Mouse (Mus musculus): ENCODE measurements around the gene Acot8. TPM values are rescaled to one million over a fixed set of nuclear protein-coding genes. Genes with fewer than 3 reads are reported as not detected.

Gene Acot8
- polyA plus RNA-seq, 1 experiment from 2014 or later = 24.2 TPM

GRCm38 (mm10) chr2:164744987-164745386, 59.7 kb downstream of the Acot8 start:
- H3K9me3 ChIP-seq (ENCODE audit: control insufficient read depth, low read length) = no peaks in the 10 kb centered on the region
- 76% methylated on average over 13 of the region's 13 CpGs for WGBS
- H3K27ac ChIP-seq (ENCODE audit: low read depth, low read length) = no peak overlapping the region
- peak overlapping the region; percentile 87 for H3K4me3 ChIP-seq (ENCODE audit: low read depth, low read length)
- ATAC-seq (ENCODE audit: low read depth) = no peak
- peak overlapping the region; percentile 67 for H3K4me2 ChIP-seq (ENCODE audit: low read depth, low read length)
- no peaks in the 10 kb centered on the region; the same call in 1 of the 2 replicates for H3K27me3 ChIP-seq (ENCODE audit: control insufficient read depth, insufficient read depth, low read length)
- H3K9ac ChIP-seq (replicated peaks; ENCODE audit: low read depth, low read length) = peak overlapping the region; percentile 92; the same call in 1 of the 2 replicates
- peaks cover 21% of the 10 kb centered on the region for H3K4me1 ChIP-seq (ENCODE audit: control insufficient read depth, insufficient read depth, low read length)
- peaks cover 10% of the 10 kb centered on the region; the same call in 1 of the 2 replicates for H3K36me3 ChIP-seq (ENCODE audit: control insufficient read depth, insufficient read depth, low read length)

Other genes with a start within 250 kb of the Acot8 start
- gene Wfdc2, start 242.5 kb downstream of the Acot8 start, polyA plus RNA-seq (2014; fragmentation: Nextera tagmentation; extraction: Ambion mirVana) = 0.76 and 1.4 TPM in 2 replicates
- gene Spint3, start 231.4 kb downstream of the Acot8 start, polyA plus RNA-seq (2014; fragmentation: Nextera tagmentation; extraction: Ambion mirVana) = not detected in 2 replicates
- gene Wfdc6a, start 219.4 kb downstream of the Acot8 start, polyA plus RNA-seq (2014; fragmentation: Nextera tagmentation; extraction: Ambion mirVana) = not detected in 2 replicates
- not detected in 2 replicates for gene Eppin, start 211.3 kb downstream of the Acot8 start, polyA plus RNA-seq (2014; fragmentation: Nextera tagmentation; extraction: Ambion mirVana)
- gene Wfdc6b, start 191.4 kb downstream of the Acot8 start, polyA plus RNA-seq (2014; fragmentation: Nextera tagmentation; extraction: Ambion mirVana) = not detected in 2 replicates
- gene Wfdc8, start 191.3 kb downstream of the Acot8 start, polyA plus RNA-seq (2014; fragmentation: Nextera tagmentation; extraction: Ambion mirVana) = not detected in 2 replicates
- not detected in 2 replicates for gene Wfdc16, start 166.1 kb downstream of the Acot8 start, polyA plus RNA-seq (2014; fragmentation: Nextera tagmentation; extraction: Ambion mirVana)
- gene Wfdc10, start 148.8 kb downstream of the Acot8 start, polyA plus RNA-seq (2014; fragmentation: Nextera tagmentation; extraction: Ambion mirVana) = not detected in 2 replicates
- not detected in 2 replicates for gene Wfdc9, start 148.3 kb downstream of the Acot8 start, polyA plus RNA-seq (2014; fragmentation: Nextera tagmentation; extraction: Ambion mirVana)
- not detected in 2 replicates for gene Wfdc11, start 130.8 kb downstream of the Acot8 start, polyA plus RNA-seq (2014; fragmentation: Nextera tagmentation; extraction: Ambion mirVana)
- gene Wfdc13, start 119.8 kb downstream of the Acot8 start, polyA plus RNA-seq (2014; fragmentation: Nextera tagmentation; extraction: Ambion mirVana) = not detected in 2 replicates
- gene Spint4, start 106.4 kb downstream of the Acot8 start, polyA plus RNA-seq (2014; fragmentation: Nextera tagmentation; extraction: Ambion mirVana) = not detected in 2 replicates
- not detected in 2 replicates for gene Spint5, start 89.6 kb downstream of the Acot8 start, polyA plus RNA-seq (2014; fragmentation: Nextera tagmentation; extraction: Ambion mirVana)
- gene Wfdc3, start 59.0 kb downstream of the Acot8 start, polyA plus RNA-seq (2014; fragmentation: Nextera tagmentation; extraction: Ambion mirVana) = 0.77 and 1.2 TPM in 2 replicates
- gene Dnttip1, start 58.9 kb downstream of the Acot8 start, polyA plus RNA-seq (2014; fragmentation: Nextera tagmentation; extraction: Ambion mirVana) = 49.0 and 56.0 TPM in 2 replicates
- 30.6 and 38.9 TPM in 2 replicates for gene Ube2c, start 35.0 kb downstream of the Acot8 start, polyA plus RNA-seq (2014; fragmentation: Nextera tagmentation; extraction: Ambion mirVana)
- 1.9 and 6.4 TPM in 2 replicates for gene Tnnc2, start 24.9 kb downstream of the Acot8 start, polyA plus RNA-seq (2014; fragmentation: Nextera tagmentation; extraction: Ambion mirVana)
- 31.6 and 41.1 TPM in 2 replicates for gene Snx21, start 19.1 kb downstream of the Acot8 start, polyA plus RNA-seq (2014; fragmentation: Nextera tagmentation; extraction: Ambion mirVana)
- 16.9 and 19.0 TPM in 2 replicates for gene Zswim3, start 216 bp upstream of the Acot8 start, polyA plus RNA-seq (2014; fragmentation: Nextera tagmentation; extraction: Ambion mirVana)
- gene Zswim1, start 17.8 kb upstream of the Acot8 start, polyA plus RNA-seq (2014; fragmentation: Nextera tagmentation; extraction: Ambion mirVana) = 28.1 and 29.3 TPM in 2 replicates
- 0.27 TPM in 1 of 2 replicates, not detected in the other for gene Spata25, start 23.7 kb upstream of the Acot8 start, polyA plus RNA-seq (2014; fragmentation: Nextera tagmentation; extraction: Ambion mirVana)
- gene Ctsa, start 28.0 kb upstream of the Acot8 start, polyA plus RNA-seq (2014; fragmentation: Nextera tagmentation; extraction: Ambion mirVana) = 81.2 and 102 TPM in 2 replicates
- 5.8 and 7.2 TPM in 2 replicates for gene Neurl2, start 28.6 kb upstream of the Acot8 start, polyA plus RNA-seq (2014; fragmentation: Nextera tagmentation; extraction: Ambion mirVana)
- gene Pltp, start 52.8 kb upstream of the Acot8 start, polyA plus RNA-seq (2014; fragmentation: Nextera tagmentation; extraction: Ambion mirVana) = 59.0 and 136 TPM in 2 replicates
- 78.0 and 82.1 TPM in 2 replicates for gene Pcif1, start 74.4 kb upstream of the Acot8 start, polyA plus RNA-seq (2014; fragmentation: Nextera tagmentation; extraction: Ambion mirVana)
- gene Zfp335, start 106.9 kb upstream of the Acot8 start, polyA plus RNA-seq (2014; fragmentation: Nextera tagmentation; extraction: Ambion mirVana) = 14.3 and 14.5 TPM in 2 replicates
- 13.8 and 22.2 TPM in 2 replicates for gene Mmp9, start 135.9 kb upstream of the Acot8 start, polyA plus RNA-seq (2014; fragmentation: Nextera tagmentation; extraction: Ambion mirVana)
- 51.5 and 68.8 TPM in 2 replicates for gene Slc12a5, start 155.9 kb upstream of the Acot8 start, polyA plus RNA-seq (2014; fragmentation: Nextera tagmentation; extraction: Ambion mirVana)
- gene Ncoa5, start 230.0 kb upstream of the Acot8 start, polyA plus RNA-seq (2014; fragmentation: Nextera tagmentation; extraction: Ambion mirVana) = 79.5 and 98.9 TPM in 2 replicates

All from neural tube, embryonic 14.5 days (tissue).